ENCODE assay signal across 20 mouse cellular contexts in the genomic region with DNA sequence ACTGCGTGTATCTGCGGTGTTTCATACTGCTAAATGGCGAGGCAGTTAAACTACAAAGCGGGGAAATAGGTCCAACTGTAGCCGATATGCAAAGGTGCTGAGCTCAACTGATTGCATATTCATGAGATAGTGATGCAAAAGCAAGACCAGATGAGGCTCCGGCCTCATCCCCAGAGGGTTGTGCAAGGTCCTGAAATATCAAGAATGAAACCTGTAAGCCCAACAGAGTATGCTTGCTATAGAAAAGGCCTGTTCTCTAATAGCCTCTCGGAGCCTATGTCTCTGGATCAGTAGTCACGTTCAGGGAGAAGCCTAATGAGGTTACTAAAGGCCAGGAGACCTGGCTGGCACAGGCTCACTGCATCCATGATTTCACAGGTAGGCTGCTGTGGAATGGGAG. TPM values are rescaled to one million over a fixed set of nuclear protein-coding genes. Genes with fewer than 3 reads are reported as not detected.
DNase-seq lines count a peak whose midpoint lies in the region; ATAC-seq lines count a peak whose summit lies in the region.
"Had no signal": no experiment of that assay in that cellular context is flagged by ENCODE, and none has a peak within 500 bp of the region (broad histone marks: within the 10 kb centered on the region; RNA-seq: fewer than 3 reads in every experiment).

No protein-coding gene starts in this region.

- H3K4me1 ChIP-seq in forebrain, embryonic 14.5 days (ENCODE audit: control insufficient read depth, insufficient read depth, low read length): peaks cover 8% of the 10 kb centered on the region; the same call in 1 of the 2 replicates
- peaks cover 15% of the 10 kb centered on the region for H3K4me1 ChIP-seq in forebrain, embryonic 13.5 days
- H3K4me1 ChIP-seq in hindbrain, embryonic 14.5 days (replicated peaks; ENCODE audit: control insufficient read depth, insufficient read depth, low read length): peaks cover 4% of the 10 kb centered on the region
- H3K4me1 ChIP-seq in midbrain, embryonic 16.5 days (ENCODE audit: control insufficient read depth, insufficient read depth, low read length): peaks cover 17% of the 10 kb centered on the region

- no peak overlapping the region for H3K4me3 ChIP-seq in forebrain, embryonic 14.5 days (ENCODE audit: low read depth, low read length)
- H3K4me3 ChIP-seq in forebrain, embryonic 13.5 days: no peak overlapping the region
- H3K4me3 ChIP-seq in hindbrain, embryonic 14.5 days (replicated peaks; ENCODE audit: low read length): no peak overlapping the region
- no peak overlapping the region for H3K4me3 ChIP-seq in midbrain, embryonic 16.5 days (ENCODE audit: low read depth, low read length)
- H3K4me3 ChIP-seq: erythroblast, embryonic 14.5 days; heart, embryonic 10.5 days; liver, embryonic 15.5 days; stomach, embryonic 15.5 days had no signal

- no peak for ATAC-seq in forebrain, embryonic 14.5 days
- ATAC-seq in forebrain, embryonic 13.5 days: no peak
- ATAC-seq in hindbrain, embryonic 14.5 days (ENCODE audit: low FRiP score): 0 out of 2 replicates have a peak, but pooled peaks have one; percentile 8
- 0 out of 2 replicates have a peak, but pooled peaks have one; percentile 28 for ATAC-seq in midbrain, embryonic 16.5 days
- ATAC-seq: intestine, embryonic 16.5 days had no signal

- no peak overlapping the region for H3K4me2 ChIP-seq in forebrain, embryonic 14.5 days (ENCODE audit: low read length)
- H3K4me2 ChIP-seq in forebrain, embryonic 13.5 days: no peak overlapping the region
- H3K4me2 ChIP-seq in hindbrain, embryonic 14.5 days (replicated peaks): no peak overlapping the region
- H3K4me2 ChIP-seq in midbrain, embryonic 16.5 days (ENCODE audit: low read length): no peak overlapping the region
- H3K4me2 ChIP-seq: liver, embryonic 15.5 days; stomach, embryonic 15.5 days had no signal

- no peaks in the 10 kb centered on the region for H3K27me3 ChIP-seq in forebrain, embryonic 14.5 days (replicated peaks; ENCODE audit: control insufficient read depth, insufficient read depth, low read length)
- H3K27me3 ChIP-seq in forebrain, embryonic 13.5 days: no peaks in the 10 kb centered on the region
- no peaks in the 10 kb centered on the region for H3K27me3 ChIP-seq in hindbrain, embryonic 14.5 days (ENCODE audit: control insufficient read depth, insufficient read depth, low read length)
- H3K27me3 ChIP-seq in midbrain, embryonic 16.5 days (ENCODE audit: control insufficient read depth, insufficient read depth, low read depth, low read length): no peaks in the 10 kb centered on the region
- H3K27me3 ChIP-seq: liver, embryonic 15.5 days; stomach, embryonic 15.5 days had no signal

- DNase-seq in forebrain, embryonic 14.5 days (ENCODE audit: low spot score): peak; percentile 19
- peak; percentile 21 for DNase-seq in lung, postnatal 36 days
- DNase-seq in lung, postnatal 10 days: no peak
- no peak for DNase-seq in hindbrain, embryonic 14.5 days (ENCODE audit: low spot score)
- DNase-seq in kidney, adult 9 months: no peak
- DNase-seq in kidney, adult 18-20 months: no peak
- DNase-seq: adrenal gland, adult 8-10 months; cerebellum, adult 2 months; gastrocnemius, postnatal 10 days; lung, postnatal 14 days; right cerebral cortex, adult 18-20 months; thymus, adult 2 months had no signal

- no peak overlapping the region for H3K27ac ChIP-seq in forebrain, embryonic 14.5 days (ENCODE audit: low read depth, low read length)
- no peak overlapping the region for H3K27ac ChIP-seq in forebrain, embryonic 13.5 days
- H3K27ac ChIP-seq in hindbrain, embryonic 14.5 days: no peak overlapping the region
- H3K27ac ChIP-seq in midbrain, embryonic 16.5 days (ENCODE audit: low read length): no peak overlapping the region
- H3K27ac ChIP-seq: heart, embryonic 10.5 days; kidney, postnatal 0 days; liver, embryonic 15.5 days; stomach, embryonic 15.5 days had no signal

- no peaks in the 10 kb centered on the region for H3K9me3 ChIP-seq in forebrain, embryonic 14.5 days (replicated peaks; ENCODE audit: control insufficient read depth, low read length)
- H3K9me3 ChIP-seq in forebrain, embryonic 13.5 days (replicated peaks): no peaks in the 10 kb centered on the region
- no peaks in the 10 kb centered on the region for H3K9me3 ChIP-seq in hindbrain, embryonic 14.5 days (ENCODE audit: control insufficient read depth, low read length)
- H3K9me3 ChIP-seq in midbrain, embryonic 16.5 days (replicated peaks; ENCODE audit: control insufficient read depth, low read length, poor library complexity, severe bottlenecking): no peaks in the 10 kb centered on the region
- H3K9me3 ChIP-seq: heart, embryonic 10.5 days; liver, embryonic 15.5 days; stomach, embryonic 15.5 days had no signal

- no peaks in the 10 kb centered on the region for H3K36me3 ChIP-seq in forebrain, embryonic 14.5 days (ENCODE audit: control insufficient read depth, insufficient read depth, low read length)
- H3K36me3 ChIP-seq in forebrain, embryonic 13.5 days (ENCODE audit: poor library complexity, severe bottlenecking): no peaks in the 10 kb centered on the region
- no peaks in the 10 kb centered on the region for H3K36me3 ChIP-seq in hindbrain, embryonic 14.5 days (replicated peaks; ENCODE audit: control insufficient read depth, insufficient read depth)
- H3K36me3 ChIP-seq in midbrain, embryonic 16.5 days (ENCODE audit: control insufficient read depth, insufficient read depth, low read length): no peaks in the 10 kb centered on the region
- H3K36me3 ChIP-seq: heart, embryonic 10.5 days; liver, embryonic 15.5 days; stomach, embryonic 15.5 days had no signal

- H3K9ac ChIP-seq in forebrain, embryonic 14.5 days (ENCODE audit: low read length): no peak overlapping the region
- H3K9ac ChIP-seq in forebrain, embryonic 13.5 days: no peak overlapping the region
- H3K9ac ChIP-seq in hindbrain, embryonic 14.5 days: no peak overlapping the region
- no peak overlapping the region for H3K9ac ChIP-seq in midbrain, embryonic 16.5 days (ENCODE audit: low read depth, low read length)
- H3K9ac ChIP-seq: liver, embryonic 15.5 days; stomach, embryonic 15.5 days had no signal

- WGBS in forebrain, embryonic 14.5 days: 61% methylated on average over 8 of the region's 8 CpGs
- 65% methylated on average over 8 of the region's 8 CpGs for WGBS in forebrain, embryonic 13.5 days
- 40% methylated on average over 8 of the region's 8 CpGs for WGBS in hindbrain, embryonic 14.5 days
- WGBS in midbrain, embryonic 16.5 days: 40% methylated on average over 8 of the region's 8 CpGs

RNA-seq across cellular contexts. Expression of gene Abca1, which starts 9.2 kb away (rescaled TPM):
- 9.6 and 12.3 TPM in 2 replicates for polyA plus RNA-seq in forebrain, embryonic 14.5 days (2014; fragmentation: Nextera tagmentation; extraction: Ambion mirVana)
- polyA plus RNA-seq in forebrain, embryonic 13.5 days (2015; fragmentation: Nextera tagmentation; extraction: Ambion mirVana): 6.1 and 6.7 TPM in 2 replicates
- 17.3 and 18.8 TPM in 2 replicates for polyA plus RNA-seq in hindbrain, embryonic 14.5 days (2014; fragmentation: Nextera tagmentation; extraction: Ambion mirVana)
- 9.3 and 9.9 TPM in 2 replicates for polyA plus RNA-seq in midbrain, embryonic 16.5 days (2015; fragmentation: Nextera tagmentation; extraction: Ambion mirVana)

Comparison
In these comparisons a context has a peak if more than half of its experiments do, and no peak if none do; other contexts are left out.
1. DNase-seq: peak in forebrain, embryonic 14.5 days (single experiment) and lung, postnatal 36 days (single experiment); none in lung, postnatal 10 days (single experiment), hindbrain, embryonic 14.5 days (single experiment), kidney, adult 9 months (single experiment) and kidney, adult 18-20 months (single experiment).
2. ATAC-seq: peak in hindbrain, embryonic 14.5 days (single experiment) and midbrain, embryonic 16.5 days (single experiment); none in forebrain, embryonic 14.5 days (single experiment) and forebrain, embryonic 13.5 days (single experiment).